15 mouse cellular contexts compared by ENCODE assay signal in the genomic region with DNA sequence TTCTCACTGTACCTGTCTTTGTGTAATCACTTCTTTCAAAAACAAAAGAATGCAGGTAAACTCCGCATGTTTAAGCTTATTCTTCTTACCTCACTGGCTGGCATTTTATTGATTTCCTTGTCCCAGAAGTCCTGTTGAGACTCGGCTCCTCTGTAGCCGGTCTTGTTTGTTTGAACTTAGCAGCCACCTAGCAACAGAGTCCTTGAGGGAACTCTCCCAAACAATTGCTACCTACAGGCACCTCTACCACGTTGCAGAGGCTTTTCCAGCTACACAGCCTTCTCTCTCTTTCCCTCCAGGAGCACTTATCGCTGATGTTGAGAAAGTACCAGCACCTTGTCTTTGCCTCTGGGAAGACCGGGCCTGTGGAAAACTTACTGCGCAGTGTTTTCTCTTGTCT.
DNase-seq lines count a peak whose midpoint lies in the region; ATAC-seq lines count a peak whose summit lies in the region.
"Had no signal": no experiment of that assay in that cellular context is flagged by ENCODE, and none has a peak within 500 bp of the region (broad histone marks: within the 10 kb centered on the region; RNA-seq: fewer than 3 reads in every experiment).

No protein-coding gene starts in this region.

- peak; percentile 25 for DNase-seq in ZHBTc4 (ENCODE audit: low read depth, low spot score)
- no peak for DNase-seq in layer of hippocampus, postnatal 36 days
- no peak for DNase-seq in cerebellum, postnatal 36 days
- DNase-seq: cerebellum, postnatal 14 days; forebrain, postnatal 0 days; kidney, postnatal 14 days; right cerebral cortex, postnatal 25 days; thymus, adult 18-20 months had no signal

- WGBS in embryonic facial prominence, embryonic 15.5 days = 49% methylated on average over 7 of the region's 7 CpGs
- 20% methylated on average over 7 of the region's 7 CpGs for WGBS in lung, embryonic 15.5 days
- 30% methylated on average over 7 of the region's 7 CpGs for WGBS in stomach, embryonic 14.5 days
- WGBS in neural tube, embryonic 15.5 days = 66% methylated on average over 7 of the region's 7 CpGs

- no peaks in the 10 kb centered on the region for H3K9me3 ChIP-seq in embryonic facial prominence, embryonic 15.5 days (replicated peaks)
- H3K9me3 ChIP-seq in lung, embryonic 15.5 days = no peaks in the 10 kb centered on the region
- no peaks in the 10 kb centered on the region for H3K9me3 ChIP-seq in stomach, embryonic 14.5 days (ENCODE audit: control insufficient read depth, low read depth, low read length)
- H3K9me3 ChIP-seq in neural tube, embryonic 15.5 days (replicated peaks) = no peaks in the 10 kb centered on the region
- H3K9me3 ChIP-seq: midbrain, embryonic 12.5 days had no signal

- peaks cover 13% of the 10 kb centered on the region for H3K4me1 ChIP-seq in embryonic facial prominence, embryonic 15.5 days
- peaks cover 6% of the 10 kb centered on the region; the same call in 1 of the 2 replicates for H3K4me1 ChIP-seq in lung, embryonic 15.5 days
- no peaks in the 10 kb centered on the region for H3K4me1 ChIP-seq in stomach, embryonic 14.5 days (ENCODE audit: control insufficient read depth, insufficient read depth, low read length)
- no peaks in the 10 kb centered on the region for H3K4me1 ChIP-seq in neural tube, embryonic 15.5 days

- no peaks in the 10 kb centered on the region for H3K36me3 ChIP-seq in embryonic facial prominence, embryonic 15.5 days
- H3K36me3 ChIP-seq in lung, embryonic 15.5 days = no peaks in the 10 kb centered on the region
- H3K36me3 ChIP-seq in stomach, embryonic 14.5 days (ENCODE audit: control insufficient read depth, insufficient read depth, low read length) = no peaks in the 10 kb centered on the region
- no peaks in the 10 kb centered on the region for H3K36me3 ChIP-seq in neural tube, embryonic 15.5 days
- H3K36me3 ChIP-seq: midbrain, embryonic 12.5 days had no signal

- no peak overlapping the region for H3K4me3 ChIP-seq in embryonic facial prominence, embryonic 15.5 days (replicated peaks)
- H3K4me3 ChIP-seq in lung, embryonic 15.5 days = no peak overlapping the region
- H3K4me3 ChIP-seq in stomach, embryonic 14.5 days (ENCODE audit: low read depth, low read length) = no peak overlapping the region
- H3K4me3 ChIP-seq in neural tube, embryonic 15.5 days (replicated peaks) = no peak overlapping the region
- H3K4me3 ChIP-seq: midbrain, embryonic 12.5 days had no signal

- no peak overlapping the region for H3K4me2 ChIP-seq in embryonic facial prominence, embryonic 15.5 days (replicated peaks)
- no peak overlapping the region for H3K4me2 ChIP-seq in lung, embryonic 15.5 days
- H3K4me2 ChIP-seq in stomach, embryonic 14.5 days (replicated peaks; ENCODE audit: low read depth, low read length) = no peak overlapping the region
- no peak overlapping the region for H3K4me2 ChIP-seq in neural tube, embryonic 15.5 days
- H3K4me2 ChIP-seq: liver, embryonic 11.5 days; midbrain, embryonic 12.5 days had no signal

- H3K27ac ChIP-seq in embryonic facial prominence, embryonic 15.5 days (replicated peaks) = peak overlapping the region; percentile 44
- peak overlapping the region; percentile 42; the same call in 1 of the 2 replicates for H3K27ac ChIP-seq in lung, embryonic 15.5 days
- H3K27ac ChIP-seq in stomach, embryonic 14.5 days (ENCODE audit: low read length) = peak overlapping the region; percentile 64
- H3K27ac ChIP-seq in neural tube, embryonic 15.5 days (replicated peaks) = no peak overlapping the region
- H3K27ac ChIP-seq: macrophage; midbrain, embryonic 12.5 days had no signal

- H3K27me3 ChIP-seq in embryonic facial prominence, embryonic 15.5 days = no peaks in the 10 kb centered on the region
- H3K27me3 ChIP-seq in lung, embryonic 15.5 days = no peaks in the 10 kb centered on the region
- H3K27me3 ChIP-seq in stomach, embryonic 14.5 days (ENCODE audit: control insufficient read depth, insufficient read depth, low read length) = no peaks in the 10 kb centered on the region
- H3K27me3 ChIP-seq in neural tube, embryonic 15.5 days (replicated peaks) = no peaks in the 10 kb centered on the region
- H3K27me3 ChIP-seq: midbrain, embryonic 12.5 days had no signal

- no peak for ATAC-seq in embryonic facial prominence, embryonic 15.5 days (ENCODE audit: insufficient number of reproducible peaks, low FRiP score, low TSS enrichment, low read depth)
- no peak for ATAC-seq in lung, embryonic 15.5 days (ENCODE audit: borderline replicate concordance, extremely low read depth, low FRiP score, low TSS enrichment)
- peak; percentile 56; the same call in 1 of the 2 replicates for ATAC-seq in stomach, embryonic 14.5 days (ENCODE audit: insufficient number of reproducible peaks, insufficient read depth, low FRiP score, low read depth)
- ATAC-seq in neural tube, embryonic 15.5 days (ENCODE audit: low FRiP score) = no peak
- ATAC-seq: forebrain, postnatal 0 days had no signal

- no peak overlapping the region for H3K9ac ChIP-seq in embryonic facial prominence, embryonic 15.5 days
- H3K9ac ChIP-seq in lung, embryonic 15.5 days = no peak overlapping the region
- no peak overlapping the region for H3K9ac ChIP-seq in stomach, embryonic 14.5 days (replicated peaks; ENCODE audit: low read depth, low read length)
- no peak overlapping the region for H3K9ac ChIP-seq in neural tube, embryonic 15.5 days (replicated peaks)
- H3K9ac ChIP-seq: forebrain, postnatal 0 days; midbrain, embryonic 12.5 days had no signal
